17 mouse cellular contexts compared by ENCODE assay signal in genomic region chr17:43651314-43652046, GRCm38 (mm10). TPM values are rescaled to one million over a fixed set of nuclear protein-coding genes. Genes with fewer than 3 reads are reported as not detected.
DNase-seq lines count a peak whose midpoint lies in the region; ATAC-seq and TF ChIP-seq lines count a peak whose summit lies in the region.
"Had no signal": no experiment of that assay in that cellular context is flagged by ENCODE, and none has a peak within 500 bp of the region (broad histone marks: within the 10 kb centered on the region; RNA-seq: fewer than 3 reads in every experiment).

No protein-coding gene starts in this region.

- peak; percentile 4 for TF ChIP-seq CTCF in left cerebral cortex, adult 2 months (IDR thresholded peaks at IDR 0.05)

- H3K4me3 ChIP-seq in left cerebral cortex, adult 2 months, result no peak overlapping the region
- H3K4me3 ChIP-seq in midbrain, embryonic 11.5 days (ENCODE audit: low read depth, low read length), result no peak overlapping the region
- H3K4me3 ChIP-seq: erythroblast, embryonic 14.5 days; limb, embryonic 10.5 days; midbrain, embryonic 10.5 days had no signal

- WGBS in midbrain, embryonic 11.5 days, result 73% methylated on average over 14 of the region's 14 CpGs

- H3K27me3 ChIP-seq in splenic B cell, adult 2 months (ENCODE audit: control insufficient read depth, insufficient read depth, low read length, poor library complexity, severe bottlenecking), result no peaks in the 10 kb centered on the region
- H3K27me3 ChIP-seq in midbrain, embryonic 11.5 days (ENCODE audit: control insufficient read depth, insufficient read depth, low read length), result no peaks in the 10 kb centered on the region

- peak; percentile 32 for DNase-seq in CD4-positive, CD25-positive, alpha-beta regulatory T cell, adult 2 months (ENCODE audit: low read depth, low spot score)
- DNase-seq in left cerebral cortex, adult 2 months (ENCODE audit: extremely low spot score in 1 of 2, low spot score in 2 of 2), result no peak
- no peak for DNase-seq in left cerebral cortex, postnatal 4 days
- DNase-seq in splenic B cell, adult 2 months (ENCODE audit: low read depth, low spot score), result peak; percentile 7
- no peak for DNase-seq in midbrain, embryonic 11.5 days (ENCODE audit: low spot score, missing footprints)
- DNase-seq in lung, postnatal 10 days, result no peak
- DNase-seq: B cell, adult 2 months; cerebellum, adult 18-20 months; heart, adult 18-20 months; heart, postnatal 14 days; lung, adult 2 months had no signal

- H3K9ac ChIP-seq in midbrain, embryonic 11.5 days (ENCODE audit: low read length), result no peak overlapping the region

- intact Hi-C loops in left cerebral cortex, adult 2 months (cut with DNase I), result no loop called here
- intact Hi-C loops in left cerebral cortex, postnatal 4 days (cut with DNase I), result no loop called here

- H3K9me3 ChIP-seq in midbrain, embryonic 11.5 days (ENCODE audit: control insufficient read depth, low read length), result no peaks in the 10 kb centered on the region
- H3K9me3 ChIP-seq: limb, embryonic 10.5 days; midbrain, embryonic 10.5 days had no signal

- no peaks in the 10 kb centered on the region for H3K36me3 ChIP-seq in splenic B cell, adult 2 months (ENCODE audit: control insufficient read depth, insufficient read depth, low read length, poor library complexity, severe bottlenecking)
- peaks cover 8% of the 10 kb centered on the region; the same call in 1 of the 2 replicates for H3K36me3 ChIP-seq in midbrain, embryonic 11.5 days (ENCODE audit: control insufficient read depth, insufficient read depth, low read length)

- no peak overlapping the region for H3K4me2 ChIP-seq in midbrain, embryonic 11.5 days

- no peaks in the 10 kb centered on the region for H3K4me1 ChIP-seq in midbrain, embryonic 11.5 days (ENCODE audit: control insufficient read depth, insufficient read depth, low read length)
- H3K4me1 ChIP-seq: limb, embryonic 10.5 days had no signal

- no peak overlapping the region for H3K27ac ChIP-seq in left cerebral cortex, adult 2 months
- no peak overlapping the region for H3K27ac ChIP-seq in midbrain, embryonic 11.5 days (ENCODE audit: low read depth, low read length)
- H3K27ac ChIP-seq: limb, embryonic 10.5 days; midbrain, embryonic 10.5 days had no signal

- no peak for ATAC-seq in CD4-positive, CD25-positive, alpha-beta regulatory T cell, adult 4 months
- ATAC-seq in hematopoietic stem cell, adult 5-6 weeks (replicated peaks in 1 of 2; ENCODE audit: insufficient read depth in 1 of 2, low FRiP score in 2 of 2, low TSS enrichment in 1 of 2, low read depth in 1 of 2, poor library complexity in 2 of 2, severe bottlenecking in 2 of 2), result peak; percentile 29 to 49; a peak in 2 of 4 replicates
- no peak for ATAC-seq in midbrain, embryonic 11.5 days (ENCODE audit: low FRiP score)

RNA-seq across cellular contexts. Expression of gene Slc25a27, which starts 15.5 kb away (rescaled TPM):
- polyA plus RNA-seq in CD4-positive, CD25-positive, alpha-beta regulatory T cell, adult 4 months (2017; shearing (Covaris generic)), result 1 to 10 TPM; 4.3 to 4.5 TPM
- total RNA-seq in left cerebral cortex, adult 2 months (2021), result 10 to 100 TPM; 47.9 to 51.3 TPM
- total RNA-seq in left cerebral cortex, postnatal 4 days (2021), result 10 to 100 TPM; 47.8 to 49.0 TPM
- 11.0 and 13.3 TPM in 2 replicates for total RNA-seq in hematopoietic stem cell, adult 5-6 weeks (2017)
- 26.8 and 30.8 TPM in 2 replicates for polyA plus RNA-seq in midbrain, embryonic 11.5 days (2014; fragmentation: Nextera tagmentation; extraction: Ambion mirVana)
- polyA plus RNA-seq: erythroblast, embryonic 14.5 days had no signal

RNA-seq across cellular contexts. Expression of gene Cyp39a1, which starts 15.7 kb away (rescaled TPM):
- 1 to 10 TPM in 1 of 2 experiments, under 1 TPM in 1; 0.74 to 2.3 TPM for polyA plus RNA-seq in CD4-positive, CD25-positive, alpha-beta regulatory T cell, adult 4 months (2017; shearing (Covaris generic))
- total RNA-seq in left cerebral cortex, adult 2 months (2021), result 1 to 10 TPM; 2.0 to 3.6 TPM
- 1 to 10 TPM; 2.0 to 2.3 TPM for total RNA-seq in left cerebral cortex, postnatal 4 days (2021)
- total RNA-seq in hematopoietic stem cell, adult 5-6 weeks (2017), result 1.4 and 4.2 TPM in 2 replicates
- polyA plus RNA-seq in midbrain, embryonic 11.5 days (2014; fragmentation: Nextera tagmentation; extraction: Ambion mirVana), result 31.4 and 37.0 TPM in 2 replicates
- polyA plus RNA-seq: erythroblast, embryonic 14.5 days had no signal

RNA-seq across cellular contexts. Expression of gene Tdrd6, which starts 21.4 kb away (rescaled TPM):
- polyA plus RNA-seq in CD4-positive, CD25-positive, alpha-beta regulatory T cell, adult 4 months (2017; shearing (Covaris generic)), result not detected
- under 1 TPM; 0.48 to 0.94 TPM for total RNA-seq in left cerebral cortex, adult 2 months (2021)
- total RNA-seq in left cerebral cortex, postnatal 4 days (2021), result 1 to 10 TPM; 2.1 to 3.3 TPM
- 0.19 TPM in 1 of 2 replicates, not detected in the other for total RNA-seq in hematopoietic stem cell, adult 5-6 weeks (2017)
- not detected in 2 replicates for polyA plus RNA-seq in midbrain, embryonic 11.5 days (2014; fragmentation: Nextera tagmentation; extraction: Ambion mirVana)
- total RNA-seq: heart, adult 18-20 months had no signal
- polyA plus RNA-seq: erythroblast, embryonic 14.5 days; kidney, embryonic 14.5 days; limb, embryonic 10.5 days had no signal

Comparison
In these comparisons a context has a peak if more than half of its experiments do, and no peak if none do; other contexts are left out.
1. DNase-seq: peak in CD4-positive, CD25-positive, alpha-beta regulatory T cell, adult 2 months (single experiment) and splenic B cell, adult 2 months (single experiment); none in left cerebral cortex, adult 2 months (0 of 2), left cerebral cortex, postnatal 4 days (single experiment), midbrain, embryonic 11.5 days (single experiment) and lung, postnatal 10 days (single experiment).
2. ATAC-seq: peak in hematopoietic stem cell, adult 5-6 weeks (2 of 2); none in CD4-positive, CD25-positive, alpha-beta regulatory T cell, adult 4 months (single experiment) and midbrain, embryonic 11.5 days (single experiment).